Mouse (Mus musculus) hindbrain, embryonic 16.5 days (tissue): Measurements from ENCODE around the gene Snap91. TPM values are rescaled to one million over a fixed set of nuclear protein-coding genes. Genes with fewer than 3 reads are reported as not detected.
A peak's percentile ranks its signal among the peaks of the same experiment; 100 is the strongest.

Experiments used
- ATAC-seq: fragments of 200-750 bp; cut with Nextera tagmentation; 2 replicates; pipeline ENCODE4 v1.8.0; 2017; ENCODE audit warnings: moderate TSS enrichment, moderate library complexity
- H3K27ac ChIP-seq: fragments of 300-500 bp; sonication (generic); 2 replicates; pipeline ENCODE4 v1.5.1; 2014; ENCODE audit warnings: low read depth, mild to moderate bottlenecking, control low read depth, low read length, moderate library complexity
- H3K27me3 ChIP-seq: fragments of 300-500 bp; sonication (generic); replicated peaks from 2 replicates; pipeline ENCODE4 v1.6.1; 2014; ENCODE audit warnings: low read length; ENCODE audit not compliant: control insufficient read depth, insufficient read depth
- H3K36me3 ChIP-seq: fragments of 300-500 bp; sonication (generic); 2 replicates; pipeline ENCODE4 v1.6.1; 2014; ENCODE audit warnings: mild to moderate bottlenecking, low read length, moderate library complexity, mixed read lengths; ENCODE audit not compliant: control insufficient read depth, insufficient read depth
- H3K4me1 ChIP-seq: fragments of 300-500 bp; sonication (generic); 2 replicates; pipeline ENCODE4 v1.6.1; 2014; ENCODE audit warnings: low read depth, low read length; ENCODE audit not compliant: control insufficient read depth, insufficient read depth
- H3K4me2 ChIP-seq: fragments of 300-500 bp; sonication (generic); 2 replicates; pipeline ENCODE4 v1.6.1; 2014; ENCODE audit warnings: mild to moderate bottlenecking, low read length, control low read depth, moderate library complexity
- H3K4me3 ChIP-seq: fragments of 300-500 bp; sonication (generic); 2 replicates; pipeline ENCODE4 v1.5.1; 2014; ENCODE audit warnings: mild to moderate bottlenecking, low read length, control low read depth, moderate library complexity
- H3K9ac ChIP-seq: fragments of 300-500 bp; sonication (generic); 2 replicates; pipeline ENCODE4 v1.6.1; 2014; ENCODE audit warnings: low read depth, mild to moderate bottlenecking, control low read depth, low read length, moderate library complexity
- H3K9me3 ChIP-seq: fragments of 300-500 bp; sonication (generic); 2 replicates; pipeline ENCODE4 v1.6.1; 2014; ENCODE audit warnings: mild to moderate bottlenecking, low read length, moderate library complexity; ENCODE audit not compliant: control insufficient read depth
- WGBS: fragments of 180-500 bp; shearing (Covaris S2); extraction: QIAGEN DNeasy Blood & Tissue Kit; methylation state at CpG from one replicate; pipeline ENCODE4 v1.1.7; 2014; 5-methylcytosine and 5-hydroxymethylcytosine counted together
- polyA plus RNA-seq: library from polyadenylated mRNA; unstranded; fragments of >200 nt; fragmentation: Nextera tagmentation; extraction: Ambion mirVana; gene quantifications from 2 replicates; pipeline ENCODE4 v1.2.1, GENCODE M21; 2015

The Snap91 gene
- polyA plus RNA-seq, 1 experiment from 2014 or later = 197 TPM

GRCm38 (mm10) chr9:86829034-86829433 lies 51.4 kb downstream of the Snap91 start:
- no peak overlapping the region for H3K9ac ChIP-seq
- no peaks in the 10 kb centered on the region for H3K9me3 ChIP-seq
- no peak overlapping the region for H3K4me3 ChIP-seq
- peak; percentile 32; the same call in 1 of the 2 replicates for ATAC-seq
- H3K4me1 ChIP-seq = no peaks in the 10 kb centered on the region
- no peak overlapping the region for H3K4me2 ChIP-seq
- H3K27ac ChIP-seq = no peak overlapping the region
- H3K27me3 ChIP-seq = no peaks in the 10 kb centered on the region
- 71% methylated on average over 8 of the region's 8 CpGs for WGBS
- peaks cover 16% of the 10 kb centered on the region for H3K36me3 ChIP-seq

- Histone ChIP-seq H3K9me3 (no peaks in the 10 kb centered on the region), H3K4me3 (no peak overlapping the region), H3K36me3 (peaks cover 7% of the 10 kb centered on the region), H3K4me2 (no peak overlapping the region), H3K4me1 (no peaks in the 10 kb centered on the region), H3K27ac (no peak overlapping the region), H3K9ac (no peak overlapping the region), H3K27me3 (no peaks in the 10 kb centered on the region)
- no peak for ATAC-seq
- WGBS = 83% methylated on average over 5 of the region's 5 CpGs
Observed at GRCm38 (mm10) chr9:86819366-86819765, 61.1 kb downstream of the Snap91 start.

GRCm38 (mm10) chr9:86817673-86818072 lies 62.8 kb downstream of the Snap91 start:
- Histone ChIP-seq H3K27ac (no peak overlapping the region), H3K4me3 (no peak overlapping the region), H3K9me3 (no peaks in the 10 kb centered on the region), H3K27me3 (no peaks in the 10 kb centered on the region), H3K9ac (no peak overlapping the region), H3K4me1 (no peaks in the 10 kb centered on the region), H3K4me2 (no peak overlapping the region), H3K36me3 (peaks cover 5% of the 10 kb centered on the region)
- WGBS = 58% methylated on average over 4 of the region's 4 CpGs
- ATAC-seq = no peak

GRCm38 (mm10) chr9:86814340-86814739 lies 66.1 kb downstream of the Snap91 start:
- Histone ChIP-seq H3K4me2 (no peak overlapping the region), H3K9ac (no peak overlapping the region), H3K4me3 (no peak overlapping the region), H3K9me3 (no peaks in the 10 kb centered on the region), H3K27me3 (no peaks in the 10 kb centered on the region), H3K36me3 (peaks cover 7% of the 10 kb centered on the region), H3K4me1 (no peaks in the 10 kb centered on the region), H3K27ac (no peak overlapping the region)
- 75% methylated on average over 6 of the region's 6 CpGs for WGBS
- ATAC-seq = no peak

GRCm38 (mm10) chr9:86813327-86813726 lies 67.1 kb downstream of the Snap91 start:
- Histone ChIP-seq H3K4me3 (no peak overlapping the region), H3K27me3 (no peaks in the 10 kb centered on the region), H3K4me2 (no peak overlapping the region), H3K27ac (no peak overlapping the region), H3K36me3 (peaks cover 7% of the 10 kb centered on the region), H3K9me3 (no peaks in the 10 kb centered on the region), H3K4me1 (no peaks in the 10 kb centered on the region), H3K9ac (no peak overlapping the region)
- 25% methylated on average over 5 of the region's 5 CpGs for WGBS
- no peak for ATAC-seq

- Histone ChIP-seq H3K9ac (no peak overlapping the region), H3K9me3 (no peaks in the 10 kb centered on the region), H3K36me3 (peaks cover 7% of the 10 kb centered on the region), H3K4me2 (no peak overlapping the region), H3K4me1 (no peaks in the 10 kb centered on the region), H3K27me3 (no peaks in the 10 kb centered on the region), H3K4me3 (no peak overlapping the region), H3K27ac (no peak overlapping the region)
- 42% methylated on average over 5 of the region's 5 CpGs for WGBS
- ATAC-seq = peak; percentile 25
Observed at GRCm38 (mm10) chr9:86810696-86811232, 69.7 kb downstream of the Snap91 start.

- Histone ChIP-seq H3K9me3 (no peaks in the 10 kb centered on the region), H3K36me3 (peaks cover 4% of the 10 kb centered on the region), H3K27ac (no peak overlapping the region), H3K9ac (no peak overlapping the region), H3K4me3 (no peak overlapping the region), H3K27me3 (no peaks in the 10 kb centered on the region), H3K4me2 (no peak overlapping the region), H3K4me1 (no peaks in the 10 kb centered on the region)
- 68% methylated on average over 3 of the region's 3 CpGs for WGBS
- ATAC-seq = no peak
Observed at GRCm38 (mm10) chr9:86810213-86810612, 70.2 kb downstream of the Snap91 start.

- Histone ChIP-seq H3K4me3 (no peak overlapping the region), H3K9me3 (no peaks in the 10 kb centered on the region), H3K4me1 (no peaks in the 10 kb centered on the region), H3K4me2 (no peak overlapping the region), H3K36me3 (peaks cover 14% of the 10 kb centered on the region), H3K27me3 (no peaks in the 10 kb centered on the region), H3K9ac (no peak overlapping the region), H3K27ac (no peak overlapping the region)
- peak; percentile 58 for ATAC-seq
- WGBS = 24% methylated on average over 3 of the region's 3 CpGs
Observed at GRCm38 (mm10) chr9:86800600-86801163, 79.8 kb downstream of the Snap91 start.

GRCm38 (mm10) chr9:86799099-86799498 lies 81.4 kb downstream of the Snap91 start:
- Histone ChIP-seq H3K9me3 (no peaks in the 10 kb centered on the region), H3K4me3 (no peak overlapping the region), H3K27me3 (no peaks in the 10 kb centered on the region), H3K36me3 (peaks cover 17% of the 10 kb centered on the region), H3K4me2 (no peak overlapping the region), H3K4me1 (no peaks in the 10 kb centered on the region), H3K9ac (no peak overlapping the region), H3K27ac (no peak overlapping the region)
- 81% methylated on average over 7 of the region's 7 CpGs for WGBS
- no peak for ATAC-seq
